Mouse (Mus musculus) stomach, postnatal 0 days (tissue): Measurements from ENCODE around the gene Cactin.

Experiments used
- CTCF ChIP-seq: IDR thresholded peaks from 2 replicates; pipeline ENCODE4 v1.5.1; 2016; ENCODE audit warnings: antibody characterized with exemption, low read depth, mild to moderate bottlenecking, moderate library complexity
- EP300 ChIP-seq: optimal IDR thresholded peaks from 2 replicates; pipeline ENCODE3; 2016; ENCODE audit warnings: antibody characterized with exemption

GRCm38 (mm10) chr10:81300352-81300907, 20.5 kb upstream of the Cactin start:
- TF ChIP-seq CTCF: no peak
- no peak for TF ChIP-seq EP300
